Mouse (Mus musculus): ENCODE measurements around the gene Trp53i13.

Trp53i13 gene

GRCm38 (mm10) chr11:77507426-77507825 is 8.4 kb downstream of the Trp53i13 start:
- no peak for DNase-seq

- DNase-seq = no peak
Observed at GRCm38 (mm10) chr11:77506941-77507340, 8.8 kb downstream of the Trp53i13 start.

- DNase-seq = no peak
Observed at GRCm38 (mm10) chr11:77506273-77506672, 9.5 kb downstream of the Trp53i13 start.

GRCm38 (mm10) chr11:77505291-77505980 is 10.3 kb downstream of the Trp53i13 start:
- no peak for DNase-seq

GRCm38 (mm10) chr11:77504377-77504776 is 11.4 kb downstream of the Trp53i13 start:
- no peak for DNase-seq

GRCm38 (mm10) chr11:77503511-77503910 is 12.3 kb downstream of the Trp53i13 start:
- DNase-seq = no peak

GRCm38 (mm10) chr11:77502481-77502880 is 13.3 kb downstream of the Trp53i13 start:
- no peak for DNase-seq

GRCm38 (mm10) chr11:77501971-77502370 is 13.8 kb downstream of the Trp53i13 start:
- no peak for DNase-seq

- DNase-seq = peak; percentile 81
Observed at GRCm38 (mm10) chr11:77501392-77501791, 14.4 kb downstream of the Trp53i13 start.

- DNase-seq = no peak
Observed at GRCm38 (mm10) chr11:77500361-77501325, 15.1 kb downstream of the Trp53i13 start.

- no peak for DNase-seq
Observed at GRCm38 (mm10) chr11:77499354-77499753, 16.4 kb downstream of the Trp53i13 start.

- DNase-seq = no peak
Observed at GRCm38 (mm10) chr11:77498261-77499139, 17.3 kb downstream of the Trp53i13 start.

GRCm38 (mm10) chr11:77497851-77498250 is 17.9 kb downstream of the Trp53i13 start:
- DNase-seq = no peak

- DNase-seq = no peak
Observed at GRCm38 (mm10) chr11:77497341-77497756, 18.4 kb downstream of the Trp53i13 start.

- DNase-seq = no peak
Observed at GRCm38 (mm10) chr11:77495507-77495906, 20.3 kb downstream of the Trp53i13 start.

GRCm38 (mm10) chr11:77494782-77495181 is 21.0 kb downstream of the Trp53i13 start:
- DNase-seq = no peak

GRCm38 (mm10) chr11:77494344-77494676 is 21.5 kb downstream of the Trp53i13 start:
- no peak for DNase-seq

GRCm38 (mm10) chr11:77493512-77494343 is 22.1 kb downstream of the Trp53i13 start, which contains the start of gene Git1:
Gene Git1, plus strand, starts transcription at chr11:77493562.
- peak; percentile 54 for DNase-seq

- peak; percentile 89 for DNase-seq
Observed at GRCm38 (mm10) chr11:77492911-77493332, 22.9 kb downstream of the Trp53i13 start.

GRCm38 (mm10) chr11:77492311-77492871 is 23.4 kb downstream of the Trp53i13 start:
- peak; percentile 74 for DNase-seq

- peak; percentile 61 for DNase-seq
Observed at GRCm38 (mm10) chr11:77491502-77492291, 24.1 kb downstream of the Trp53i13 start.

Data from right cerebral cortex, postnatal 4 days (tissue).